Mouse (Mus musculus) c-Kit-positive CD71-negative TER-119-negative erythroid progenitor cells, embryonic 14.5 days (primary cell): ENCODE data around the gene Hist2h3c2.
A peak's percentile ranks its signal among the peaks of the same experiment; 100 is the strongest.
"Not testable (repeated sequence)": the region's sequence is repeated elsewhere in the genome, so short reads cannot be mapped to it uniquely, and the experiment has no call there.

ENCODE experiments used
- DNase-seq: peaks from one replicate; pipeline ENCODE4 v3.0.0-alpha.2; 2013; ENCODE audit warnings: low read depth

Hist2h3c2 gene

GRCm38 (mm10) chr3:96238954-96239793, at the start of gene Hist2h3c2:
Gene Hist2h3c2 (minus strand): TSS chr3:96239127.
- DNase-seq: not testable (repeated sequence)

GRCm38 (mm10) chr3:96287334-96287733, 48.4 kb upstream of the Hist2h3c2 start:
- DNase-seq: not testable (repeated sequence)

GRCm38 (mm10) chr3:96284457-96284856, 45.5 kb upstream of the Hist2h3c2 start:
- no peak for DNase-seq

GRCm38 (mm10) chr3:96280660-96281059, 41.7 kb upstream of the Hist2h3c2 start:
- no peak for DNase-seq

GRCm38 (mm10) chr3:96277800-96278624, 39.1 kb upstream of the Hist2h3c2 start:
- peak; percentile 73 for DNase-seq

GRCm38 (mm10) chr3:96277428-96277799, 38.5 kb upstream of the Hist2h3c2 start:
- DNase-seq: peak; percentile 49

GRCm38 (mm10) chr3:96273591-96274465, 34.9 kb upstream of the Hist2h3c2 start:
- DNase-seq: no peak

GRCm38 (mm10) chr3:96269511-96270474, 30.9 kb upstream of the Hist2h3c2 start, which contains the start of gene Hist2h2bb:
Gene Hist2h2bb (plus strand): TSS chr3:96269752.
- DNase-seq: peak; percentile 94

GRCm38 (mm10) chr3:96268776-96269378, 29.9 kb upstream of the Hist2h3c2 start:
- not testable (repeated sequence) for DNase-seq

- peak; percentile 66 for DNase-seq
Observed at GRCm38 (mm10) chr3:96268051-96268775, 29.3 kb upstream of the Hist2h3c2 start, which contains the start of gene Hist2h3b. Gene Hist2h3b (plus strand): TSS chr3:96268654.

- DNase-seq: no peak
Observed at GRCm38 (mm10) chr3:96267541-96267940, 28.6 kb upstream of the Hist2h3c2 start.

- no peak for DNase-seq
Observed at GRCm38 (mm10) chr3:96266132-96266710, 27.3 kb upstream of the Hist2h3c2 start.

GRCm38 (mm10) chr3:96264404-96264949, 25.6 kb upstream of the Hist2h3c2 start:
- no peak for DNase-seq

- DNase-seq: no peak
Observed at GRCm38 (mm10) chr3:96263558-96264403, 24.9 kb upstream of the Hist2h3c2 start.

- DNase-seq: peak; percentile 94
Observed at GRCm38 (mm10) chr3:96262979-96263550, 24.1 kb upstream of the Hist2h3c2 start, which contains the start of gene Hist2h4. Gene Hist2h4 (minus strand): TSS chr3:96263311.

- no peak for DNase-seq
Observed at GRCm38 (mm10) chr3:96262216-96262875, 23.4 kb upstream of the Hist2h3c2 start.

- DNase-seq: no peak
Observed at GRCm38 (mm10) chr3:96261623-96262022, 22.7 kb upstream of the Hist2h3c2 start.
